Mouse (Mus musculus) forebrain, embryonic 10.5 days (tissue): Measurements from ENCODE around the gene Mup10. TPM values are rescaled to one million over a fixed set of nuclear protein-coding genes. Genes with fewer than 3 reads are reported as not detected.
"Not testable (repeated sequence)": the region's sequence is repeated elsewhere in the genome, so short reads cannot be mapped to it uniquely, and the experiment has no call there.

Experiments used
- DNase-seq: peaks from one replicate; pipeline ENCODE4 v3.0.0-alpha.2; 2017; ENCODE audit warnings: low spot score; ENCODE audit errors: extremely low spot score
- H3K27ac ChIP-seq: fragments of 300-500 bp; sonication (generic); 2 replicates; pipeline ENCODE4 v1.5.1; 2016; ENCODE audit warnings: mild to moderate bottlenecking
- H3K27me3 ChIP-seq: fragments of 300-500 bp; sonication (generic); 2 replicates; pipeline ENCODE4 v1.6.1; 2016; ENCODE audit warnings: mild to moderate bottlenecking; ENCODE audit not compliant: poor library complexity, severe bottlenecking
- H3K36me3 ChIP-seq: fragments of 300-500 bp; sonication (generic); replicated peaks from 2 replicates; pipeline ENCODE4 v1.6.1; 2016; ENCODE audit warnings: mild to moderate bottlenecking, moderate library complexity
- H3K4me1 ChIP-seq: fragments of 300-500 bp; sonication (generic); 2 replicates; pipeline ENCODE4 v1.6.1; 2016
- H3K4me3 ChIP-seq: fragments of 300-500 bp; sonication (generic); 2 replicates; pipeline ENCODE4 v1.5.1; 2016; ENCODE audit warnings: mild to moderate bottlenecking, moderate library complexity
- H3K9me3 ChIP-seq: fragments of 300-500 bp; sonication (generic); 2 replicates; pipeline ENCODE4 v1.6.1; 2016; ENCODE audit warnings: mild to moderate bottlenecking, moderate library complexity
- WGBS: fragments of 180-500 bp; shearing (Covaris S2); methylation state at CpG from one replicate; pipeline ENCODE4 v1.1.7; 2016; 5-methylcytosine and 5-hydroxymethylcytosine counted together
- polyA plus RNA-seq: library from polyadenylated mRNA; unstranded; fragments of >200 nt; fragmentation: Nextera tagmentation; extraction: Ambion mirVana; gene quantifications from 2 replicates; pipeline ENCODE4 v1.2.1, GENCODE M21; 2016

The Mup10 gene
- polyA plus RNA-seq = not detected in 2 replicates

GRCm38 (mm10) chr4:60582099-60582498, at the start of gene Mup10:
TSS of gene Mup10 (minus strand) at chr4:60582199.
- H3K4me1 ChIP-seq, H3K27me3 ChIP-seq, H3K9me3 ChIP-seq, DNase-seq, H3K4me3 ChIP-seq, H3K36me3 ChIP-seq, H3K27ac ChIP-seq: not testable (repeated sequence)
- WGBS = 79% methylated on average over 2 of the region's 2 CpGs

Other genes with a start within 250 kb of the Mup10 start
- not detected in 2 replicates for gene Mup9, start 160.2 kb downstream of the Mup10 start, polyA plus RNA-seq
- not detected in 2 replicates for gene Mup1, start 80.2 kb downstream of the Mup10 start, polyA plus RNA-seq
- gene Mup11, start 80.2 kb upstream of the Mup10 start, polyA plus RNA-seq = not detected in 2 replicates
- not detected in 2 replicates for gene Mup12, start 159.1 kb upstream of the Mup10 start, polyA plus RNA-seq
- not detected in 2 replicates for gene Mup22, start 239.3 kb upstream of the Mup10 start, polyA plus RNA-seq